Mouse (Mus musculus) effector memory CD4-positive, alpha-beta T cell, adult 7 months (primary cell): ENCODE data around the gene Apol7c. TPM values are rescaled to one million over a fixed set of nuclear protein-coding genes. Genes with fewer than 3 reads are reported as not detected.

ENCODE experiments used
- polyA plus RNA-seq: library from polyadenylated mRNA; unstranded; fragments of 100-300 nt; shearing (Covaris generic); gene quantifications from one replicate; pipeline ENCODE4 v1.2.1, GENCODE M21; 2017

Gene Apol7c
- not detected for polyA plus RNA-seq

DNA sequence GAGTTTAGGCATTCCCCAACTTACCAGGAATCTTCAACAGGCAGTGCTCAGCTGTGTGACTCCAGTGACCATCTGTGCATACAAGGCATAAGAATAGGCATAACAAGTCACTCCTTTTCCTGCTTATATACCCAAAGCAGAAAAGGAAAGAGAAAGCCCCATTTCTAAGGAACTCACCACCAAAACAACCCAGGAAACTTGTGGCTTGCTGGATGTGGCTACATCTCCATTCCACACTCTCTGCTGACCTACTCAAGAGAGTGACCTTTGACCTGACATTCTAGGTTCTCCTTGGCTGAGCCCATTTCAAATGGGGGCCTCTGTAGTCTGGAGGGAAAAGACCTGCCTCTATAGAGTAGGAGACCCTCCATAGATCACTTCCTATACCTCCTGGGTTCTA lies at the start of gene Apol7c:
TSS of gene Apol7c (minus strand) at position 101 of the 400 bp plus-strand sequence.

GRCm38 (mm10) chr15:77561792-77562191 lies 28.7 kb upstream of the Apol7c start, which contains the start of gene 1700025B11Rik:
TSS of gene 1700025B11Rik (minus strand) at chr15:77561892.

GRCm38 (mm10) chr15:77507966-77508365 lies 25.1 kb downstream of the Apol7c start, which contains the start of gene Apol11a:
TSS of gene Apol11a (plus strand) at chr15:77508271.

DNA sequence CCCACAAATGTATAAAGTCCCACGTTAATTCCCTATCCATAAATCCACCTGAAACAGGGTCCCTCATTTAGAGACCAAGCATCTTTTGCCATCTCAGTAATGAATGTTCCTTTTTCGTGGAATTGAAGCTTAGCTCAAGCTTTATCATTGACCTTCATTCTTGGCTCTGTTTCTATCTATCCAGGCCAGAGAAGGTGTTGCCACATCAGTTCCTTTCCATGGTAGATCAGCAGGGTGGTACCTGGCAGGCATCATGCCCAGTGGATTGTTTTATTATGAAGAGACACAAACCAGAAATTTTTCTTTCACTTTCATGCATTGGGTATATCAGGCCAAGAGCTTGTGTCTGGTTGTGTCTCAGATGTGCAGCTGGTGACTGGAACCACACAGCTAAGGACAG lies 56.4 kb downstream of the Apol7c start, which contains the start of gene Apol10a:
TSS of gene Apol10a (plus strand) at position 355 of the 400 bp plus-strand sequence.

Other genes starting within 250 kb of the Apol7c start
- gene Rbfox2, start 226.3 kb downstream of the Apol7c start, polyA plus RNA-seq, result 0.62 TPM
- not detected for gene Apol7a, start 134.2 kb downstream of the Apol7c start, polyA plus RNA-seq
- gene Apol9a, start 122.2 kb downstream of the Apol7c start, polyA plus RNA-seq, result 0.90 TPM
- 4.7 TPM for gene Apol7b, start 85.8 kb downstream of the Apol7c start, polyA plus RNA-seq
- 0.61 TPM for gene Apol10a, start 56.3 kb downstream of the Apol7c start, polyA plus RNA-seq
- 0.22 TPM for gene Apol11a, start 25.0 kb downstream of the Apol7c start, polyA plus RNA-seq
- gene 1700025B11Rik, start 28.6 kb upstream of the Apol7c start, polyA plus RNA-seq, result not detected
- gene Apol10b, start 62.8 kb upstream of the Apol7c start, polyA plus RNA-seq, result 2.8 TPM
- not detected for gene Gm36245, start 65.9 kb upstream of the Apol7c start, polyA plus RNA-seq
- gene Apol11b, start 110.0 kb upstream of the Apol7c start, polyA plus RNA-seq, result 0.43 TPM
- gene Apol7e, start 165.5 kb upstream of the Apol7c start, polyA plus RNA-seq, result 130 TPM
- gene Apol9b, start 195.7 kb upstream of the Apol7c start, polyA plus RNA-seq, result not detected
- not detected for gene Apol8, start 223.7 kb upstream of the Apol7c start, polyA plus RNA-seq